ENCODE assay signal across 8 mouse cellular contexts in genomic region chr2:32191872-32192507, GRCm38 (mm10). TPM values are rescaled to one million over a fixed set of nuclear protein-coding genes. Genes with fewer than 3 reads are reported as not detected.
DNase-seq lines count a peak whose midpoint lies in the region; ATAC-seq lines count a peak whose summit lies in the region.

No protein-coding gene starts in this region.

- 84% methylated on average over 16 of the region's 18 CpGs for WGBS in embryonic facial prominence, embryonic 11.5 days

- no peak overlapping the region for H3K9ac ChIP-seq in embryonic facial prominence, embryonic 11.5 days (replicated peaks; ENCODE audit: low read length)

- H3K27me3 ChIP-seq in embryonic facial prominence, embryonic 11.5 days (ENCODE audit: control insufficient read depth, insufficient read depth, low read length) = no peaks in the 10 kb centered on the region

- no peak overlapping the region for H3K4me3 ChIP-seq in embryonic facial prominence, embryonic 11.5 days (ENCODE audit: low read depth, low read length)

- no peak overlapping the region for H3K27ac ChIP-seq in embryonic facial prominence, embryonic 11.5 days (replicated peaks; ENCODE audit: low read depth, low read length)

- DNase-seq in adrenal gland, adult (ENCODE audit: inconsistent age in 2 of 2, low spot score in 1 of 2) = peak; percentile 65 to 80
- no peak for DNase-seq in adrenal gland, adult 8-10 months
- peak; percentile 48 for DNase-seq in urinary bladder, postnatal 25 days (ENCODE audit: low spot score)
- no peak for DNase-seq in urinary bladder, adult 2 months (ENCODE audit: low spot score)
- DNase-seq in embryonic facial prominence, embryonic 11.5 days (ENCODE audit: low spot score) = peak; percentile 40
- peak; percentile 80 for DNase-seq in kidney, postnatal 10 days

- no peak overlapping the region for H3K4me2 ChIP-seq in embryonic facial prominence, embryonic 11.5 days (ENCODE audit: low read depth, low read length)

- no peak for ATAC-seq in embryonic facial prominence, embryonic 11.5 days (replicated peaks; ENCODE audit: insufficient number of reproducible peaks, low FRiP score, low TSS enrichment, low read depth)
- ATAC-seq in monocyte, adult 5-6 weeks (replicated peaks; ENCODE audit: insufficient number of reproducible peaks, low FRiP score, low TSS enrichment, poor library complexity, severe bottlenecking) = 0 out of 2 replicates have a peak, but pooled peaks have one; percentile 32
- no peak for ATAC-seq in frontal cortex, adult (ENCODE audit: low TSS enrichment)

- H3K9me3 ChIP-seq in embryonic facial prominence, embryonic 11.5 days (replicated peaks; ENCODE audit: control insufficient read depth, low read length) = no peaks in the 10 kb centered on the region

- peaks cover 49% of the 10 kb centered on the region for H3K36me3 ChIP-seq in embryonic facial prominence, embryonic 11.5 days (replicated peaks; ENCODE audit: control insufficient read depth, insufficient read depth, low read depth, low read length)

- H3K4me1 ChIP-seq in embryonic facial prominence, embryonic 11.5 days (ENCODE audit: control insufficient read depth, insufficient read depth, low read length) = no peaks in the 10 kb centered on the region

RNA-seq across cellular contexts. Expression of gene Prrc2b, which starts 41.1 kb away (rescaled TPM):
- total RNA-seq in adrenal gland, adult 8-10 months (2022) = 100 to 1,000 TPM; 140 to 182 (median 166) TPM
- 34.1 and 53.6 TPM in 2 replicates for polyA plus RNA-seq in urinary bladder, adult 2 months (2012; rRNA removed)
- 46.2 and 48.6 TPM in 2 replicates for polyA plus RNA-seq in embryonic facial prominence, embryonic 11.5 days (2014; fragmentation: Nextera tagmentation; extraction: Ambion mirVana)
- total RNA-seq in monocyte, adult 5-6 weeks (2017) = 13.3 to 55.4 TPM (median 22.1 TPM) in 3 replicates

RNA-seq across cellular contexts. Expression of gene Pomt1, which starts 44.4 kb away (rescaled TPM):
- total RNA-seq in adrenal gland, adult 8-10 months (2022) = 10 to 100 TPM; 33.1 to 46.2 (median 38.4) TPM
- 14.8 and 16.3 TPM in 2 replicates for polyA plus RNA-seq in urinary bladder, adult 2 months (2012; rRNA removed)
- polyA plus RNA-seq in embryonic facial prominence, embryonic 11.5 days (2014; fragmentation: Nextera tagmentation; extraction: Ambion mirVana) = 15.5 and 16.1 TPM in 2 replicates
- total RNA-seq in monocyte, adult 5-6 weeks (2017) = 3.8 to 10.1 TPM (median 8.4 TPM) in 3 replicates

Comparison
In these comparisons a context has a peak if more than half of its experiments do, and no peak if none do; other contexts are left out.
1. DNase-seq: peak in adrenal gland, adult (2 of 2), urinary bladder, postnatal 25 days (single experiment), embryonic facial prominence, embryonic 11.5 days (single experiment) and kidney, postnatal 10 days (single experiment); none in adrenal gland, adult 8-10 months (single experiment) and urinary bladder, adult 2 months (single experiment).